Mouse (Mus musculus) CD4-positive, CD25-positive, alpha-beta regulatory T cell, adult 2 months (primary cell): ENCODE results near the gene Srgap1.

Experiments
- DNase-seq: peaks from one replicate; pipeline ENCODE4 v3.0.0-alpha.2; 2012; ENCODE audit warnings: low read depth, low spot score

The Srgap1 gene

DNA sequence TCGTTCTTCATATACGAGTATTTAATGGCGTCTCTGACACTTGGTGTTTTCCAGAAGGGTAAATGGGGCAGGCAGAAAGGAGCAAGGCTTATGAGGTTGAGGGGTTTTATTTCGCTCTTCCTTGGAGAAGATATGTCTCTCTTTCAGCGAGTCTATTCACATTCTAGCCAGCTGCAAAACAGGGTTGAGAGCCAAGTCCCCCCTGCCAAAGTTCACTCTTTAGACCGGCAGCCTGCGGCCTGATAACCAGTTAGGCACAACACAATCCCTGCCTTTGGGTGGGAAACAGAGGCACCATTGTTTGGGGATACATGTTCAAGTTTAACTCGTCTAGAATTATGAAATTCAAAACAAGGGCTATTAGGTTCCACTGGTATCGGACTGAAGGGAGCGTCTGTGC lies 83.0 kb downstream of the Srgap1 start:
- no peak for DNase-seq

DNA sequence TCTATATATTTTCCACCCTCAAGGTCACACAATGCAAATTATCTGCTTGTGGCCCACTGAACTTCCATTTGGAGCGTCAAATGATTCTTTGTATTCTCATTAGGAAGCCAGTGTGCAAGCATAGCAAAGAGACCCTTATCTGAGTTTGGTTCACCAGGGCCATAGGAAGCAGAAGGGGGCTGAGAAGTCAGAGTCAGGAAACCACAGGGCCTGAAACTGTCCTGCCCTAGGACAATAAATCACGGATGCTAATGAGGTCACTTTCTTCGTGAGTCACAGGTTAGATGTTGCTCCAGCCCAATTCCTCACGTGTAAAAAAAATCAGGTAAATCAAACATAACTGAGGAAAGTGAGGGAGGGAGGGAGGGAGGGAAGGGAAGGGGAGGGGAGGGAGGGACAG lies 85.1 kb downstream of the Srgap1 start:
- no peak for DNase-seq

DNA sequence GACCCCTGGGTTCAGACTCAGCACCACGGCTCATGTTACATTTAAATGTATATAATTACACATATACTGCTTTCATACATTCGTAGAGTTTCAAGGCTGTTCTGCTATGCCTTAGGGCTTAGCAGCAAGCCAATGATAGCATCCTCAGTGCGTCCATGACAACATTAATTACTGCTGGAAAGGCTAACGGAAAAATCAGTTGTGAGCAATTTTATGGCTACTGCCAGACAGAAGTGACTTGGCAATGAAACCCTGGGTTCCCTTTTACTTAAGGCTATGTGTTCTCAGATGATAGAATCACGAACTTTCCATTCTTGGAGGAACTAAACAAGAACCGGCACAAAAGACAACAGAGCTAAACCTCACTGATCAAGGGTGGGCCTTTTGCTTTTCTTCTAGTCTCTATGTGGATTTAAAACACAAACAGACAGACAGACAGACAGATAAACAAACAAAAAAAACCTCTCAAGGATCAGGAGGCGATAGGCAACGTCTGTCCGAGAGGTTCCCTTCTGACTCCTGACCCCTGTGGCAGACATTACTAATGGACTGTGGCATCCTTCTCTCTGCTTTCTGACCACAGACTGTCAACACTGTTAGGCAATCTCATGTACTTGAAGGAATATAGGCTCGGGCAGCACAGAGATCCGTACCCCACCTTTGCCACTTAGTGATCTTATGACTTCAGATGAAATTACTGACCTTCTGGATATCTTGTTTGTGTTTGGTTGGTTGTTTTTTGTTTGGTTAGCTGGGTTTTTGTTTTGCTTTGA lies 85.8 kb downstream of the Srgap1 start:
- DNase-seq: no peak

- no peak for DNase-seq
Observed at GRCm38 (mm10) chr10:121958741-121959140, 88.4 kb downstream of the Srgap1 start.

GRCm38 (mm10) chr10:121956505-121956904 lies 90.6 kb downstream of the Srgap1 start:
- no peak for DNase-seq

DNA sequence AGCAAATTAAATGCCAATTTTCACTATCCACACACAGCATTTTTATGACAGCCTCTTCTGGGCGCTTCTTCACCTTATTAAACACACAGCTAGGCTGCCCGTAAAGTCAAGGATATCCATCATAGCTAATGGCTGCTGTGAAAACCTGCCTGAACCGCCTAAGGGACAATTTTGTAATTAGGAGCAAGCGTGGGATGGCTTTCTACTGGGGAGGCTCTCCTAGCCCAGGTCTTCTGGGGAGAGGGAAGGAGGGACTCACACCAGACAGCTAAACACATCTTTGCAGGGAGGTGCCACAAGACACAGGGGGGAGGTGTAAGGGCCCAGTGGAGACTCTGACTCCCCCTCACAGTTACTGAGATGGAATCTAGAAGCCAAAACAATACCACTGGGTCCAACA lies 91.4 kb downstream of the Srgap1 start:
- no peak for DNase-seq

- no peak for DNase-seq
Observed at GRCm38 (mm10) chr10:121954877-121955276, 92.2 kb downstream of the Srgap1 start.

GRCm38 (mm10) chr10:121953041-121953440 lies 94.1 kb downstream of the Srgap1 start:
- no peak for DNase-seq

- no peak for DNase-seq
Observed at GRCm38 (mm10) chr10:121946173-121946572, 100.9 kb downstream of the Srgap1 start.

GRCm38 (mm10) chr10:121931909-121932308 lies 115.2 kb downstream of the Srgap1 start:
- no peak for DNase-seq

DNA sequence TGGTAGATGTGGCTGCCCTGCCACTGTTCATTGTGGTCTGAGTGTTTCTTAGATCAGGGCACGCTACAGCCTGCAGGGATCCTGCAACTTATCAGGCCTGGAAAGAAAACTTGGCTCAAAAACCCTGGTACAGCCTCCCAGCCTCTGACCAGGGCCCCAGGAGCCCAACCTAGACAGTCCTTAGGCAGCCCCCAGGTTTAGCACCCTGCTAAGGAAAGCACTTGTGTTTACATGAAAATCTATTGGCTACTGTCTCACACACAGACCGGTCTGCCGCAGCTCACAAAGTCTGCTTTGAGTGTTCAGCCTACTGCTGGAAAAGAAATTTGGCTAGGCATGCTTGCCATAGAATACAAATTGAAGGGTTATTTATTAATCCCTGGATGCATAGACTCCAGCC lies 121.0 kb downstream of the Srgap1 start:
- no peak for DNase-seq

DNA sequence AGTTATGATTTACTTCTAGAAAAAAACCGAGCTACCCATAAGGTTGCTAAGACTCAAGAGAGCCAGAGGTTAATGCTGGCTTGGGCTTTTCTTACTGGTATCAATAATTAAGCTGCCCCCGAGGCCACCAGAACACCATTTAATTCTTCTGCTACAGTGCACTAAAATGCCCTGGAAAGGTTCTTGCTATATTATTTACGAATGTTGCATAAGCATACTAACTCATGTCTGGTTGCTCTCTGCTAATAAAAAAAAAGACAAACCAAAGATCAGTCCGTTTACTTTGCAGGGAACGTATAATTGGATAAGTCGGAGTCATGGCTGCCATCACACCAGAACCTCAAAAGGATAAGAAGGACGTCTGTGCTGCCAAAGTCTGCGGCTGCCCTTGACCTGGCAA lies 128.1 kb downstream of the Srgap1 start:
- DNase-seq: no peak

DNA sequence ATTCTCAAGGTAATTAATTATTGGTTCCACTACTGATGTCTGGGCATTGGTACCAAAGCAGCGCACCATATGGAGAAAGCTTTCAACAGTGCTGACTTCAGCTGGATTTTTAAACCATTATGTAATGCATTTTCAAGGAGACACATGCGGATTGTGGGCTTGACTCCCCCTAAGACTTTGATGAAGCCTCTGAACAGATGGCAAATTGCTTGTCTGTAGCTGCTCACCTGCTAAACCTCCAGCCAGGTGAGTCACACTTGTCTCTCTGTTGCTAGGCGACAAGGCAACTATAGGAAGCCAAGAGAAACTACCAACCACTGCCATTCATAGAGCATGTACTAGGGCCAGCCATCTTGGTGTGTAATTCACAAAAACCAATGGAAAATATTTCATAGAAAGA lies 128.5 kb downstream of the Srgap1 start:
- no peak for DNase-seq

DNA sequence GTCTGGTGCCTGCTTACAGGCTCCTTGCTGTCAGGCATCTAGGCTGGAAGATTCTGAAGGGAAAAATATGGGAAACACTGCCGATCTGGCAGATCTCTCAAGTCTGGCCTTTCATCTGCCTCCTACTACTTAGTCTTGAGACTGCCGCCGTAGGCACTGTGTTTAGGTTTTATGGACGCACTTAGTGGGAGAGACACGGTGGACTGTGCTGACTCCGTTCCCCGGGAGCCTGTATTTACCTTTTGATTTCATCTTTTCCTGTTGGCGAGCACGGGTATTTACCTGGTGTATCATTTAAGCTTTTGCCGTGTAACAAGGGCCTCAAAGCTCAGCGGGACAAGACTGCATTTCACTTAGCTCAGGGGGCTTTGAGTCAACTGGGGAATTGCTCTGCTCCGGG lies 131.6 kb downstream of the Srgap1 start:
- no peak for DNase-seq

- no peak for DNase-seq
Observed at GRCm38 (mm10) chr10:121904137-121904536, 143.0 kb downstream of the Srgap1 start.

DNA sequence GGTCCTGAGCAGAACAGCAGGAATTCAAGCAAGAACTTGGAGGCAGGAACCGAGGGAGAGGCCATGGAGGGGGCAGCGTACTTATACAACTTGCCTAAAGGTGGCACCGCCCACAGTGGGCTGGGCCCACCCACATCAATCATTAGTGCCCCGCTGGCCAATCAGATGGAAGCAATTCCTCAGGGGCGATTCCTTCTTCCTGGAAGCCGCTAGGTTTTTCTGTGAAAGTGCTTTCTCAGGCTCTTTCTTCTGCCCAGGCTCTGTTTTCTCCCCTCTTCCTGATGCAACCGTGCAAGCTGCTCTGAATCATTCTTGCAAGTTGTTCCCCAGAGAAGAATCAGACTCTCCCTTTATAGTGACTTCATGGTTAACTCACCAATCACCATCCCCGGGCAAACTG lies 144.5 kb downstream of the Srgap1 start:
- DNase-seq: no peak

- DNase-seq: no peak
Observed at GRCm38 (mm10) chr10:121900772-121901171, 146.3 kb downstream of the Srgap1 start.

DNA sequence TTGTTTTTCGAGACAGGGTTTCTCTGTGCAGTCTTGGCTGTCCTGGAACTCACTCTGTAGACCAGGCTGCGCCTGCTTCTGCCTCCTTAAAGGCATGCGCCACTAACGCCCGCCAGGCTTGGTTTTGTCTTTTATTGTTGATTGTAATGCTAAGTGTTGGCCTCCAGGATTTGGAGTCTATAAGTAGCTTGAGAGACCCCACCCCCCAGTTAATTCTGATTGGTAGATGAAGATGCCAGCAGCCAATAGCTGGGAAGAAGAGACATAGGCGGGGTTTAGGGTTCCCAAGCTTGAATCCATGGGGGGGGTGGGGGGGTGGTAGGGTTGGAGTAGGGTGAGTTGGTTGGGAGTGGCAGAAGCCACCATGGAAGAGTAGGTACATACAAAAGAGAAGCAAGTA lies 147.4 kb downstream of the Srgap1 start:
- no peak for DNase-seq

DNA sequence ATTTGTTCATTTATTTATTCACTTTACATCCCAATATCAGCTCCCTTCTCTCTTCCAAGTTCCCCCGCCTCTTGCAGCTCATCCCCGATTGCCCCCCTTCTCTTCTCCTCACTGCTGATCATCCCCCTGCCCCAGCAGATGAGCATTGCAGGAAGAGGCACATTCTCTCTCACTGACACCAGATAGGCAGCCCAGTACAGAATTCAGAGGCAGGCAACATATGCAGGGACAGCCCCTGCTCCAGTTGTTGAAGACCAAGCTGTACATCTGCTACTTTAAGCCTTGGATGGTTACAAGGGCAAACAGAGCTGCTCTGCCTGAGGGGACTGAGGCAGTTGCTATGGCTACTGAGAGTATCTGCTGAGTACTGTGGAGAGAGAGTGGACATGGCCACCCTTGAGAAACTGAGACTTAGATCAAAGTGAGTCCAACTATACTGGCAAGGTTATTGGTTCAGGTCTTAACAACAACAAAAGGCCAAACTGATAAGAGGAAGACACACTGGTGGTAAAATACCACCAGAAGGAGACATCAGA lies 149.2 kb downstream of the Srgap1 start:
- DNase-seq: no peak

GRCm38 (mm10) chr10:121891390-121892067 lies 155.6 kb downstream of the Srgap1 start:
- DNase-seq: no peak

DNA sequence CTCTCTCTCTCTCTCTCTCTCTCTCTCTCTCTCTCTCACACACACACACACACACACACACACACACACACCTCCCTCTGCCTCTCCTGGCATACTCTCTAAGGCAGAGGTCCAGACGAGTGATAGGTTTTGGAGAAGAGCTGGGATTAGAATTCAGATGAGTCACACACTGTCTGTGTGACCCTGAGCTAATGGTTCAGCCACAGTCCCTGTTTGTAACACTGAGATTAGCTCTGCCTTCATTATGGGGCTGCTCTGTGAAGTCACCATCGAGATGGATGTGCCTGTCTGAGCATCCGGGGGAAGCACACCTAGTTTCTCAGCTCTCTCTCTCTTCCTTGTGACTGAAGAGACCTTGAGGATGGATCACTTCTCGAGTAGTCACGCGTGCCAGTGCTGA lies 157.1 kb downstream of the Srgap1 start:
- DNase-seq: no peak

DNA sequence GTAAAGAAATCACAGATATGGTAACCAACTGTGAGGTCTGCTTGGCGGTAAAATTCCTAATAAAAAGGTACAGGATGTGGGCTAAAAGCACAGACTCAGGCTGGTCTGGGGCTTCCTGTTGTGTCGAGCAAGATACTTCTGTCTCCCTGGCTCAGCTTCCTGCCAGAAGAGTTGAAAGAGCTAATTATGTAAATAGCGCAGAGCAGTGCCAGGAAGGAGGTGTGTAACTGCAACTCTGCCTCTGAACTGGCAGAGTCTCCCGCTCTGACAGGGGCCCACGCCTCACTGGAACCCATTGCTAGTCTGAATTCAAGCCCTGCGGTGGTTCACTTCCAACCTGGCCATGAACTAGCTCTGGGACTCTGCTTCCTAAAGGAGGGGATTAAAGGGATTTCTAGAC lies 160.3 kb downstream of the Srgap1 start:
- peak; percentile 80 for DNase-seq
